Mouse (Mus musculus) olfactory bulb, adult 2 months (tissue): ENCODE results near the gene Epb41. TPM values are rescaled to one million over a fixed set of nuclear protein-coding genes. Genes with fewer than 3 reads are reported as not detected.

Experiments used
- H3K27ac ChIP-seq: fragments of 200-500 bp; 2 replicates; pipeline ENCODE4 v1.5.1; 2012; ENCODE audit warnings: low read depth, low read length; ENCODE audit not compliant: insufficient read depth
- H3K4me1 ChIP-seq: fragments of 200-500 bp; 2 replicates; pipeline ENCODE4 v1.6.1; 2012; ENCODE audit warnings: low read length; ENCODE audit not compliant: control insufficient read depth, insufficient read depth
- H3K4me3 ChIP-seq: fragments of 200-500 bp; 2 replicates; pipeline ENCODE4 v1.5.1; 2012; ENCODE audit warnings: mild to moderate bottlenecking, low read depth, low read length, moderate library complexity; ENCODE audit not compliant: insufficient read depth
- CTCF ChIP-seq: fragments of 200-500 bp; IDR thresholded peaks from 2 replicates; pipeline ENCODE4 v1.5.1; 2012; ENCODE audit warnings: low read depth, mild to moderate bottlenecking, low read length, moderate library complexity; ENCODE audit not compliant: insufficient read depth
- POLR2A ChIP-seq: fragments of 200-500 bp; IDR thresholded peaks from 2 replicates; pipeline ENCODE4 v1.6.1; 2012; ENCODE audit warnings: mild to moderate bottlenecking, low read depth, low read length, moderate library complexity; ENCODE audit not compliant: insufficient read depth
- WGBS: fragments of 180-500 bp; shearing (Covaris S2); methylation state at CpG from one replicate; pipeline ENCODE4 v1.1.7; 2018; 5-methylcytosine and 5-hydroxymethylcytosine counted together
- polyA plus RNA-seq: library from polyadenylated mRNA; stranded (reverse); fragments of >200 nt; gene quantifications from 2 replicates; pipeline ENCODE4 v1.2.4, GENCODE M21; 2012; ENCODE audit warnings: low replicate concordance; ENCODE audit not compliant: missing spikeins, insufficient read depth, insufficient read length

Gene Epb41
- polyA plus RNA-seq, 1 experiment, result 382 TPM

DNA sequence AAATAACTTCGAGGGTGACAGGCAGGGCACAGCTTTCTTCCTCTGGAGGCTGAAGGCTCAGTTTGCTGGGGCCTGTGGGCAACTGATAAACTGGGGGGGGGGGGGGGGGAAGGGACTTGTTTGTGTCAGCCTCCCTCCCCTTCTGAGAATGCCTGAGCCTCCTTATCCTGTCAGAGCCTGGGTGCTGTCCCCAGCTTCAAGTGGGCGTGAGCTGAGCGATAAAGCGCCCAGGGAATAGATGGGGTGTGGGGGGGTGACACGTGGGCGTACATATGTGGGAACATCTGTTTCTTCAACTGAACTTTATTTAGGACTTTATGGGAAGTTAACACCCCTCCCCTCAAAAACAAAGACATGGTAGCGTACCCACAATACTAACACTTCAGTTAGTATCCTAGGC lies 2.3 kb upstream of the Epb41 start:
- Histone ChIP-seq H3K4me3 (no peak overlapping the region), H3K27ac (no peak overlapping the region), H3K4me1 (peaks cover 23% of the 10 kb centered on the region)
- 66% methylated on average over 7 of the region's 7 CpGs for WGBS
- TF ChIP-seq POLR2A (no peak), CTCF (no peak)

DNA sequence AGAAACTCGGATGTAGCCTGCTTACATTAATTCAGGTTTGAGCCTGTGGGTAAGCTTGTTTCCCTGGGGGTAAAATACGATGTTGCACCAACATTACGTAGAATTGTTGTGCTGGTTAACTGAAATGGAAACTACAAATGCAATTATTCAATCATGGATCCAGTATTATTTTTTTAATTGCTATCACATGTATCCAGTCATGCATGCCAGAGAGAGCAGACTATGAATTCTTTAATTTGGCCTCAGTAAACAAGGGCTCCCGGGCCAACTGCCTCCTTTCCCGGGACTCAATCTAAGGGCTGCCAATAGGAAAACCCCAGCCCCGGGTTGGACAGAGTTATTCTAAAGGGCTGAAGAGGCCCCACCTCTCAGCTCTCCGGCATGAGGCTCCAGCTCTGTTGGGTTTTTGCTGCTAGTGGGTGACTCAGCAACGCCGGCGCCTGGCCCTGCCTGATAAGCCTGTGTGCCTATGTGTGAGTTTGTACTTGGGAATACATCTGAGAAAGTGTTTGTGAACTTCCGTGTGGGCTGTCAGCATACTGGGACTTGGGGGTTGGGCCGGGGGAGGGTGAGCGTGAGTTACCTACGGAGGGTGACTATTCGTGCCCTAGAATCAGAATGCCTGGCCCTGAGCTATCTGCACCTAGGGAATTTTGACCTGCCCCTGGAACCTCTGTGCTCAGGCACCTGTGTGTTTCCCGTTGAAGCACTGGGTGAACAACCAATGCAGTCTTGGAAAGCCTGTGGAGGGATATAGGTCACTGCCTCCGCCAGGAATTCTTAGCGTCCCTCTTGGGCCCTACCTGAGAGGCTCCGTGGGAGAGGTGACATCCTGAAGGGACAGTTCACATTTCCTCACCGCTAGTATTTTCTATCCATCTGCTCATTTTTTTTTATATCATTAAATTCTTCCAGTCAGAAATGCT lies 1.6 kb upstream of the Epb41 start:
- H3K27ac ChIP-seq, result no peak overlapping the region
- H3K4me1 ChIP-seq, result peaks cover 23% of the 10 kb centered on the region
- no peak for TF ChIP-seq POLR2A
- no peak for TF ChIP-seq CTCF
- WGBS, result 37% methylated on average over 20 of the region's 20 CpGs
- H3K4me3 ChIP-seq, result no peak overlapping the region

DNA sequence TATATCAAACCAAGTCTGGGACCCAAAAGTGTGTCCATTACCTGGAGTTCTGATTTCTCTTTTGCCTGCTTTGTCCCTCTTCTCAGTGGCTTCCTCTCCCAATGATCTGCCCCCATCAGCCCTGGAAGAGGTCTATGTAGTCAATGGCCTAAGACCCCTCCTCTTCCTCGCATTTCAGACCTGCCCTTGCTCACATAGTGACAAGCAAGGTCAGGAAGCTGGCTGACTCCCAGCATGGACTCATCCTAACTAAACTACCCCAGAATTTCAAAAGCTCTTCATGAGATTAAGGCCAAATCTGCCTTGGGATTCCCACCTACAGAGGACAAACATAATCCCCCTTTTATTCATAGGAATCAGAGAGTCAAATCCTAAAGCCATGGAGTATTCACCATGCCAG lies 675 bp upstream of the Epb41 start:
- H3K4me3 ChIP-seq, result no peak overlapping the region

GRCm38 (mm10) chr4:132074077-132074932 lies 816 bp downstream of the Epb41 start, which contains the start of gene Gm10300:
Gene Gm10300, plus strand, starts transcription at chr4:132074697.
- TF ChIP-seq CTCF (no peak), POLR2A (no peak)
- H3K27ac ChIP-seq, result no peak within 1 kb of the TSS
- 3% methylated on average over 42 of the region's 42 CpGs for WGBS
- H3K4me1 ChIP-seq, result peaks cover 21% of the 10 kb centered on the region
- H3K4me3 ChIP-seq, result peak within 1 kb of the TSS; percentile 53

More for the DNA sequence above, 675 bp upstream of the Epb41 start:
- H3K27ac ChIP-seq, result no peak overlapping the region
- H3K4me1 ChIP-seq, result peaks cover 23% of the 10 kb centered on the region
- WGBS, result 61% methylated on average over 1 of the region's 1 CpGs
- TF ChIP-seq CTCF, result no peak
- TF ChIP-seq POLR2A, result no peak

DNA sequence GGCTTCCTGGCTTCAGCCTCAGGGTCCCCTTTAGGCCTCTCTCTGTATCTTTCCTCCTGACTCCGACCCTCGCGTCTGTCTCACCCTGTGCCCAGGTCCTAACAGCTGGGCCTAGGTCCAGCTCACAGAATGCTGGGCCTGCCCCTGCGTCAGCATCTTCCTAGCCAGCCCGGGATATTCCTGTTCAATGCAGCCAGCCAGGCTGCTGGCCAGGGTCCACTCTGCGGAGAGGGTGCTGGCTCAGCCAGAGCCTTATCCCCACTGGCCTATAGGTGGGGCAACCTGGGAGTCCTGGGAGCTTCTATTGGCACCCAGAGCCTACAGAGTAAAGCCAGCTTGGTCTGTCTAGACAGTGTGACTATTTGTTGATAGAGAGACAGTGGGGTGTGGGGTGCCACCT lies 2.2 kb downstream of the Epb41 start:
- H3K4me3 ChIP-seq, result no peak overlapping the region
- 92% methylated on average over 6 of the region's 6 CpGs for WGBS
- H3K27ac ChIP-seq, result no peak overlapping the region
- no peak for TF ChIP-seq POLR2A
- no peak for TF ChIP-seq CTCF
- peaks cover 20% of the 10 kb centered on the region for H3K4me1 ChIP-seq

- no peak overlapping the region for H3K4me3 ChIP-seq
- 91% methylated on average over 3 of the region's 3 CpGs for WGBS
- H3K27ac ChIP-seq, result no peak overlapping the region
- H3K4me1 ChIP-seq, result peaks cover 20% of the 10 kb centered on the region
- TF ChIP-seq CTCF (no peak), POLR2A (no peak)
These were observed 3.0 kb downstream of the Epb41 start for GRCm38 (mm10) chr4:132072156-132072555.

- peaks cover 16% of the 10 kb centered on the region for H3K4me1 ChIP-seq
- H3K4me3 ChIP-seq, result no peak overlapping the region
- H3K27ac ChIP-seq, result no peak overlapping the region
- no peak for TF ChIP-seq POLR2A
- no peak for TF ChIP-seq CTCF
- 97% methylated on average over 2 of the region's 2 CpGs for WGBS
These were observed 3.4 kb downstream of the Epb41 start for GRCm38 (mm10) chr4:132071674-132072073.

DNA sequence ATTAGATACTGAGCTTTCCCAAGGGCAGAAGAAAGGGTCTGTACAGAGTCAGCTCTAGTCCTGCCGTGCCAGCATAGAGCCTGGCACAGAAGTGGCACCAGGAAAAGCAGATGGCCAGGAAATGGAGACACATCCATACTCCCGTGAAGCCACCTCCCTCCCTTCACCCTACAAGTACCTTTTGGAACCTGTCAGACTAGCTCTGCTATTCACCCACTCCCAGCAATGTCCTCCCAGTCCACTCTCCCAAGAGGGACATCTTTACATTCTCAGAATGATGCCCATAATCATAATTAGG lies 7.2 kb downstream of the Epb41 start:
- 76% methylated on average over 2 of the region's 2 CpGs for WGBS
- Histone ChIP-seq H3K4me1 (no peaks in the 10 kb centered on the region), H3K4me3 (no peak overlapping the region), H3K27ac (no peak overlapping the region)
- TF ChIP-seq POLR2A (no peak), CTCF (no peak)

- Histone ChIP-seq H3K4me3 (no peak overlapping the region), H3K27ac (no peak overlapping the region), H3K4me1 (no peaks in the 10 kb centered on the region)
- TF ChIP-seq CTCF (no peak), POLR2A (no peak)
- 93% methylated on average over 14 of the region's 14 CpGs for WGBS
These were observed 7.8 kb downstream of the Epb41 start for GRCm38 (mm10) chr4:132067112-132067937.
